Mouse (Mus musculus) B cell, adult 62 days (primary cell): Measurements from ENCODE around the gene Spi1. TPM values are rescaled to one million over a fixed set of nuclear protein-coding genes. Genes with fewer than 3 reads are reported as not detected.

Experiments used
- total RNA-seq: library from RNA; stranded (reverse); gene quantifications from 4 replicates; pipeline ENCODE4 v1.2.4, GENCODE M21; 2023

Gene Spi1
- 94.6 to 123 TPM (median 103 TPM) in 4 replicates for total RNA-seq

GRCm38 (mm10) chr2:91081775-91082695 is at the start of gene Spi1:
Gene Spi1 (plus strand): TSS chr2:91082390.

GRCm38 (mm10) chr2:91035385-91035784 is 46.8 kb upstream of the Spi1 start, which contains the start of gene Rapsn:
Gene Rapsn (plus strand): TSS chr2:91035620.

GRCm38 (mm10) chr2:91053934-91054382 is 28.2 kb upstream of the Spi1 start, which contains the start of gene Psmc3:
Gene Psmc3 (plus strand): TSS chr2:91054009.

GRCm38 (mm10) chr2:91070076-91070800 is 12.0 kb upstream of the Spi1 start, which contains the start of gene Slc39a13:
Gene Slc39a13 (minus strand): TSS chr2:91070417.

GRCm38 (mm10) chr2:91117585-91118275 is 35.5 kb downstream of the Spi1 start, which contains the start of gene Mybpc3:
Gene Mybpc3 (plus strand): TSS chr2:91118144.

Other genes starting within 250 kb of the Spi1 start
- gene Mtch2, start 235.2 kb upstream of the Spi1 start, total RNA-seq: 93.4 to 106 TPM (median 101 TPM) in 4 replicates
- gene C1qtnf4, start 196.5 kb upstream of the Spi1 start, total RNA-seq: 0.45 TPM in 1 of 4 replicates, not detected in the others
- gene Kbtbd4, start 177.7 kb upstream of the Spi1 start, total RNA-seq: 25.4 to 29.5 TPM (median 27.6 TPM) in 4 replicates
- gene Ndufs3, start 177.6 kb upstream of the Spi1 start, total RNA-seq: 126 to 153 TPM (median 135 TPM) in 4 replicates
- 70.0 to 88.9 TPM (median 82.2 TPM) in 4 replicates for gene Celf1, start 142.0 kb upstream of the Spi1 start, total RNA-seq
- 0.57 to 0.58 TPM in 2 of 4 replicates, not detected in the others for gene Rapsn, start 46.8 kb upstream of the Spi1 start, total RNA-seq
- gene Psmc3, start 28.4 kb upstream of the Spi1 start, total RNA-seq: 106 to 119 TPM (median 112 TPM) in 4 replicates
- 20.1 to 27.0 TPM (median 22.7 TPM) in 4 replicates for gene Slc39a13, start 12.0 kb upstream of the Spi1 start, total RNA-seq
- 1.5 to 1.9 TPM (median 1.7 TPM) in 4 replicates for gene Mybpc3, start 35.8 kb downstream of the Spi1 start, total RNA-seq
- 97.5 to 113 TPM (median 111 TPM) in 4 replicates for gene Madd, start 101.4 kb downstream of the Spi1 start, total RNA-seq
- gene Nr1h3, start 120.4 kb downstream of the Spi1 start, total RNA-seq: 2.2 to 4.7 TPM (median 2.6 TPM) in 4 replicates
- 3.9 to 5.7 TPM (median 4.4 TPM) in 4 replicates for gene Acp2, start 120.5 kb downstream of the Spi1 start, total RNA-seq
- 39.2 to 49.1 TPM (median 43.6 TPM) in 4 replicates for gene Ddb2, start 154.6 kb downstream of the Spi1 start, total RNA-seq
- gene Pacsin3, start 173.6 kb downstream of the Spi1 start, total RNA-seq: not detected in 4 replicates
- 151 to 189 TPM (median 166 TPM) in 4 replicates for gene Arfgap2, start 182.6 kb downstream of the Spi1 start, total RNA-seq